Mouse (Mus musculus) intestine, postnatal 0 days (tissue): ENCODE results near the gene Guca2b. TPM values are rescaled to one million over a fixed set of nuclear protein-coding genes. Genes with fewer than 3 reads are reported as not detected.
A peak's percentile ranks its signal among the peaks of the same experiment; 100 is the strongest.

Experiments
- ATAC-seq: fragments of 200-750 bp; cut with Nextera tagmentation; 2 replicates; pipeline ENCODE4 v1.8.0; 2017; ENCODE audit warnings: mild to moderate bottlenecking, moderate TSS enrichment, moderate library complexity
- H3K27ac ChIP-seq: fragments of 300-500 bp; sonication (generic); 2 replicates; pipeline ENCODE4 v1.5.1; 2014; ENCODE audit warnings: mild to moderate bottlenecking, low read depth, low read length, moderate library complexity
- H3K27me3 ChIP-seq: fragments of 300-500 bp; sonication (generic); replicated peaks from 2 replicates; pipeline ENCODE4 v1.6.1; 2014; ENCODE audit warnings: low read length, mixed read lengths; ENCODE audit not compliant: control insufficient read depth, insufficient read depth
- H3K36me3 ChIP-seq: fragments of 300-500 bp; sonication (generic); 2 replicates; pipeline ENCODE4 v1.6.1; 2014; ENCODE audit warnings: mild to moderate bottlenecking, moderate library complexity; ENCODE audit not compliant: control insufficient read depth, insufficient read depth
- H3K4me1 ChIP-seq: fragments of 300-500 bp; sonication (generic); replicated peaks from 2 replicates; pipeline ENCODE4 v1.6.1; 2014; ENCODE audit warnings: antibody characterized with exemption, low read length, mixed read lengths; ENCODE audit not compliant: control insufficient read depth, insufficient read depth
- H3K4me2 ChIP-seq: fragments of 300-500 bp; sonication (generic); replicated peaks from 2 replicates; pipeline ENCODE4 v1.6.1; 2014; ENCODE audit warnings: low read depth, mild to moderate bottlenecking, moderate library complexity
- H3K4me3 ChIP-seq: fragments of 300-500 bp; sonication (generic); 2 replicates; pipeline ENCODE4 v1.5.1; 2014; ENCODE audit warnings: low read depth, low read length
- H3K9ac ChIP-seq: fragments of 300-500 bp; sonication (generic); 2 replicates; pipeline ENCODE4 v1.6.1; 2014; ENCODE audit warnings: mild to moderate bottlenecking, low read depth, low read length
- H3K9me3 ChIP-seq: fragments of 300-500 bp; sonication (generic); 2 replicates; pipeline ENCODE4 v1.6.1; 2016; ENCODE audit warnings: mixed run types; ENCODE audit not compliant: control insufficient read depth
- CTCF ChIP-seq: sonication (generic); IDR thresholded peaks from 2 replicates; pipeline ENCODE4 v1.5.1; 2016; ENCODE audit warnings: low read depth, mild to moderate bottlenecking, control low read depth, antibody characterized with exemption, moderate library complexity
- WGBS: fragments of 180-500 bp; shearing (Covaris S2); extraction: QIAGEN DNeasy Blood & Tissue Kit; methylation state at CpG from one replicate; pipeline ENCODE4 v1.1.7; 2014; 5-methylcytosine and 5-hydroxymethylcytosine counted together
- polyA plus RNA-seq: library from polyadenylated mRNA; unstranded; fragments of >200 nt; fragmentation: Nextera tagmentation; extraction: Ambion mirVana; gene quantifications from 2 replicates; pipeline ENCODE4 v1.2.1, GENCODE M21; 2015

Gene Guca2b
- polyA plus RNA-seq, 1 experiment from 2014 or later = 1,809 TPM

- Histone ChIP-seq H3K4me3 (no peak overlapping the region), H3K27me3 (no peaks in the 10 kb centered on the region), H3K4me2 (no peak overlapping the region), H3K36me3 (no peaks in the 10 kb centered on the region), H3K4me1 (no peaks in the 10 kb centered on the region; the same call in 1 of the 2 replicates), H3K9me3 (no peaks in the 10 kb centered on the region), H3K27ac (no peak overlapping the region), H3K9ac (no peak overlapping the region)
- ATAC-seq = no peak
- WGBS = 91% methylated on average over 14 of the region's 14 CpGs
- TF ChIP-seq CTCF = no peak
Measured at GRCm38 (mm10) chr4:119663409-119664095, 4.8 kb upstream of the Guca2b start.

DNA sequence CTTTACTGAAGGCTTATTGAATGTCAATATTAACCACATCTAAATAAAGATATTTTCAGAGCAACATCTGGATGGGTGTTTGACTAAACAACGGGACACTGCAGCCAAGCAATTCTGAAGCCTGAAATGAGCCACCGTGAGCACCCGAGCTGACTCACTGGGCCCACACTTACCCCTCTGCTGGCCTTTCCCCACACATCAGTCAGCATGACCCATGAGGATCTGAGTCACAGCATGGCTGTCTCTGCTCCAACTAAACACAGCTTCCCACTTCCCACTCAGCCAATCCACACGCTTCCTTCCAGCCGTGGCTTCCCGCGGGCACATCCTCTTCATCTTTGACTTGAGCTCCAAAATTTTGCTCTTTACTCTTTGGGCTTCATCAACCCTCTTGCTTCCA is 4.2 kb upstream of the Guca2b start:
- Histone ChIP-seq H3K9ac (no peak overlapping the region), H3K4me3 (no peak overlapping the region), H3K27me3 (no peaks in the 10 kb centered on the region), H3K9me3 (no peaks in the 10 kb centered on the region), H3K36me3 (no peaks in the 10 kb centered on the region), H3K4me1 (no peaks in the 10 kb centered on the region; the same call in 1 of the 2 replicates), H3K27ac (no peak overlapping the region), H3K4me2 (no peak overlapping the region)
- no peak for ATAC-seq
- 80% methylated on average over 7 of the region's 7 CpGs for WGBS
- TF ChIP-seq CTCF = no peak

DNA sequence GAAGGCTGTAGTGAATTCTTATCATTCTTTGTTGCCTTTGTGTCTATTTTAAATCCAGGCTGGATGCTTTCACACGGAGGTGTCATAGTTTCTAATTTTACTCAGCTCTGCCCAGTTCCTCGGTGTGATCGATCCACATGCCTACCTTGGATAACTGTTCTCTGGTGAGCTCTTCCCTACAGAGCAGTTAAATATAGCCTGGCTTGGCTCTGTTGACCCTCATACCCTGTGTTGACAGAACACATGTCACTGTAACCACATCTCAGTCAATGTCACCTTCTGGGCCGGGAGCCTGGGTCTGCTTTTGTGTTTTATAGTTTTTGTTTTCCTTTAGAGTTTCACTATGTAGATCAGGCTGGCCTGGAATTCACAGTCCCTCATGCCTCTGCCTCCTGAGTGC is 3.4 kb upstream of the Guca2b start:
- no peak overlapping the region for H3K9ac ChIP-seq
- H3K9me3 ChIP-seq = no peaks in the 10 kb centered on the region
- peaks cover 3% of the 10 kb centered on the region; the same call in 1 of the 2 replicates for H3K4me1 ChIP-seq
- H3K4me3 ChIP-seq = no peak overlapping the region
- ATAC-seq = no peak
- no peaks in the 10 kb centered on the region for H3K36me3 ChIP-seq
- no peaks in the 10 kb centered on the region for H3K27me3 ChIP-seq
- no peak for TF ChIP-seq CTCF
- H3K27ac ChIP-seq = no peak overlapping the region
- 54% methylated on average over 4 of the region's 4 CpGs for WGBS
- no peak overlapping the region for H3K4me2 ChIP-seq

DNA sequence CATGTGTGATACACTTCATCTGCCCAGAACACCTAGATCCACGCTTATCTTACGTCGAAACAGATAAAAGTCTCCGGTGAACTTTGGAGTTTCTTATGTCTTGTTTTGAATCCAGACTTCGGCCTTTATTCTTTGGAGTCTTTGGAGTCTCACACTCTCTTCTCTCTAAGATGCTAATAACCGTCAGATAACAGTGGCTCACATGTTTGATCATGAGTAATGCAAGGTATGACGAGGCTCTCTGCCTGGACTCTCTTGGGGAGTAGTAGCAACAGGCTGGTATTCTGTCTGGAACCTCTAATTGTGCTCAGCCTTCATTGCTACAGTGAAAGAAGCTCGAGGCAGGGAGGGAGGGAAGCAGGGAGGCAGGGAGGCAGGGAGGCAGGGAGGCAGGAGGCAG is 1.3 kb upstream of the Guca2b start:
- peak; percentile 82 for ATAC-seq
- no peak for TF ChIP-seq CTCF
- Histone ChIP-seq H3K9ac (peak overlapping the region; percentile 31; the same call in 1 of the 2 replicates), H3K4me3 (no peak overlapping the region), H3K4me2 (no peak overlapping the region; the same call in 1 of the 2 replicates), H3K27me3 (no peaks in the 10 kb centered on the region), H3K4me1 (peaks cover 3% of the 10 kb centered on the region; the same call in 1 of the 2 replicates), H3K36me3 (no peaks in the 10 kb centered on the region), H3K27ac (peak overlapping the region; percentile 86), H3K9me3 (no peaks in the 10 kb centered on the region)
- WGBS = 45% methylated on average over 8 of the region's 8 CpGs

GRCm38 (mm10) chr4:119658246-119658645 is 508 bp downstream of the Guca2b start:
- ATAC-seq = peak; percentile 60
- TF ChIP-seq CTCF = no peak
- Histone ChIP-seq H3K27me3 (no peaks in the 10 kb centered on the region), H3K9ac (no peak overlapping the region), H3K27ac (peak overlapping the region; percentile 86), H3K4me1 (peaks cover 3% of the 10 kb centered on the region; the same call in 1 of the 2 replicates), H3K4me2 (peak overlapping the region; percentile 48), H3K9me3 (no peaks in the 10 kb centered on the region; the same call in 1 of the 2 replicates), H3K4me3 (peak overlapping the region; percentile 11; the same call in 1 of the 2 replicates), H3K36me3 (no peaks in the 10 kb centered on the region)
- WGBS = 19% methylated on average over 2 of the region's 2 CpGs

- WGBS = 73% methylated on average over 1 of the region's 1 CpGs
- Histone ChIP-seq H3K9me3 (no peaks in the 10 kb centered on the region; the same call in 1 of the 2 replicates), H3K36me3 (no peaks in the 10 kb centered on the region), H3K4me1 (peaks cover 3% of the 10 kb centered on the region; the same call in 1 of the 2 replicates), H3K9ac (no peak overlapping the region), H3K27me3 (no peaks in the 10 kb centered on the region), H3K4me3 (no peak overlapping the region), H3K4me2 (peak overlapping the region; percentile 48), H3K27ac (no peak overlapping the region)
- ATAC-seq = no peak
- no peak for TF ChIP-seq CTCF
Measured at GRCm38 (mm10) chr4:119657011-119657410, 1.7 kb downstream of the Guca2b start.
